Mouse (Mus musculus) stomach, postnatal 0 days (tissue): ENCODE data around the gene Pdap1.

Experiments
- CTCF ChIP-seq: IDR thresholded peaks from 2 replicates; pipeline ENCODE4 v1.5.1; 2016; ENCODE audit warnings: antibody characterized with exemption, low read depth, mild to moderate bottlenecking, moderate library complexity
- EP300 ChIP-seq: optimal IDR thresholded peaks from 2 replicates; pipeline ENCODE3; 2016; ENCODE audit warnings: antibody characterized with exemption

DNA sequence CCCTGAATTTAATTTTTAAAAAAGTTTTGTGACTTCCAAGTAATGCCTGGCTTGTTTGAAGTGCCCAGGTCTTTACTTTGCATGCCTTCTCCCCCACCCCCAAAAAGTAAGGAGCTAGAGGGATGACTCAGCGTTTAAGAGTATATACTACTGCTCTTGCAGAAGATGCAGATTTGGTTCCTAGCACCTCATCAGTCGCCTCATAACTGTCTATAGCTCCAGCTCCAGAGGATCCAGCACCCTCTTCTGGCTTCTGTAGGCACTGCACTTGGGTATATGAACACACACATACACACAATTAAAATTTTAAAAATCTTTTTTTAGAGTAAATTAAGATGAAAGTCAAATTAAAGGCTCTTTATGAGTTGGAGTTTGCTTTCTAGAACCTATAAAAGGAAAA lies 51.9 kb downstream of the Pdap1 start:
- TF ChIP-seq EP300 (no peak), CTCF (peak; percentile 40; the same call in 1 of the 2 replicates)
